ENCODE assay signal across 8 mouse cellular contexts in genomic region chr7:45341303-45341702, GRCm38 (mm10). TPM values are rescaled to one million over a fixed set of nuclear protein-coding genes. Genes with fewer than 3 reads are reported as not detected.
A peak's percentile ranks its signal among the peaks of the same experiment; 100 is the strongest.
DNase-seq lines count a peak whose midpoint lies in the region; ATAC-seq and TF ChIP-seq lines count a peak whose summit lies in the region.

No protein-coding gene starts in this region.

- H3K4me3 ChIP-seq in C2C12 (ENCODE audit: insufficient read depth, poor library complexity, severe bottlenecking) = no peak overlapping the region
- peak overlapping the region; percentile 58 for H3K4me3 ChIP-seq in embryonic facial prominence, embryonic 13.5 days
- no peak overlapping the region for H3K4me3 ChIP-seq in heart, adult 2 months
- peak overlapping the region; percentile 62 for H3K4me3 ChIP-seq in limb, embryonic 13.5 days
- H3K4me3 ChIP-seq in midbrain, postnatal 0 days (ENCODE audit: low read depth, low read length) = no peak overlapping the region

- ATAC-seq in embryonic facial prominence, embryonic 13.5 days (ENCODE audit: insufficient number of reproducible peaks, insufficient read depth, low FRiP score, low TSS enrichment, low read depth) = 0 out of 2 replicates have a peak, but pooled peaks have one; percentile 16
- no peak for ATAC-seq in limb, embryonic 13.5 days (ENCODE audit: low FRiP score, low read depth)
- ATAC-seq in midbrain, postnatal 0 days (ENCODE audit: low FRiP score) = peak; percentile 73

- TF ChIP-seq CTCF in C2C12 (IDR thresholded peaks at IDR 0.05; ENCODE audit: control insufficient read depth, insufficient read depth, insufficient read length) = peak; percentile 64
- TF ChIP-seq CTCF in heart, adult 2 months (IDR thresholded peaks at IDR 0.05) = peak; percentile 81
- peak; percentile 84 for TF ChIP-seq CTCF in midbrain, postnatal 0 days (IDR thresholded peaks at IDR 0.05)

- TF ChIP-seq EP300 in heart, adult 2 months (IDR thresholded peaks at IDR 0.05; ENCODE audit: insufficient read depth, low read depth, low read length) = 0 out of 2 replicates have a peak, but pooled peaks have one; percentile 41

- no peak overlapping the region for H3ac ChIP-seq in C2C12 (ENCODE audit: control insufficient read depth, insufficient read length, low read depth)

- peaks cover 43% of the 10 kb centered on the region for H3K4me1 ChIP-seq in embryonic facial prominence, embryonic 13.5 days
- H3K4me1 ChIP-seq in heart, adult 2 months (ENCODE audit: control insufficient read depth, insufficient read depth, low read length) = peaks cover 13% of the 10 kb centered on the region
- H3K4me1 ChIP-seq in limb, embryonic 13.5 days = peaks cover 38% of the 10 kb centered on the region
- peaks cover 4% of the 10 kb centered on the region; the same call in 1 of the 2 replicates for H3K4me1 ChIP-seq in midbrain, postnatal 0 days (ENCODE audit: insufficient read depth, low read length)

- H3K79me2 ChIP-seq in C2C12 (ENCODE audit: control insufficient read depth, insufficient read depth) = no peaks in the 10 kb centered on the region
- H3K79me2 ChIP-seq in heart, adult 2 months (replicated peaks; ENCODE audit: control insufficient read depth, insufficient read depth, low read length) = no peaks in the 10 kb centered on the region

- no peaks in the 10 kb centered on the region for H3K9me3 ChIP-seq in embryonic facial prominence, embryonic 13.5 days
- H3K9me3 ChIP-seq in limb, embryonic 13.5 days = no peaks in the 10 kb centered on the region
- H3K9me3 ChIP-seq in midbrain, postnatal 0 days (ENCODE audit: low read length) = no peaks in the 10 kb centered on the region

- H3K79me3 ChIP-seq in C2C12 (ENCODE audit: low read depth) = no peaks in the 10 kb centered on the region

- intact Hi-C loops in heart, adult 2 months (cut with DNase I) = loop anchor here (5.0 kb wide), 1 partner anchor 34 kb away; no protein-coding TSS in a partner anchor

- no peak overlapping the region for H3K9ac ChIP-seq in embryonic facial prominence, embryonic 13.5 days
- H3K9ac ChIP-seq in heart, adult 2 months (ENCODE audit: low read depth, low read length) = no peak overlapping the region
- H3K9ac ChIP-seq in limb, embryonic 13.5 days = no peak overlapping the region
- H3K9ac ChIP-seq in midbrain, postnatal 0 days (replicated peaks; ENCODE audit: low read length, poor library complexity, severe bottlenecking) = no peak overlapping the region

- peak overlapping the region; percentile 52 for H3K27ac ChIP-seq in embryonic facial prominence, embryonic 13.5 days
- no peak overlapping the region; the same call in 1 of the 2 replicates for H3K27ac ChIP-seq in heart, adult 2 months
- 0 out of 2 replicates have a peak overlapping the region, but pooled peaks have one; percentile 44 for H3K27ac ChIP-seq in limb, embryonic 13.5 days
- H3K27ac ChIP-seq in midbrain, postnatal 0 days (ENCODE audit: low read depth, low read length) = no peak overlapping the region

- 3% methylated on average over 8 of the region's 8 CpGs for WGBS in embryonic facial prominence, embryonic 13.5 days
- 4% methylated on average over 8 of the region's 8 CpGs for WGBS in heart, adult 2 months
- 6% methylated on average over 8 of the region's 8 CpGs for WGBS in limb, embryonic 13.5 days
- 12% methylated on average over 8 of the region's 8 CpGs for WGBS in midbrain, postnatal 0 days

- H3K4me2 ChIP-seq in embryonic facial prominence, embryonic 13.5 days = peak overlapping the region; percentile 88
- peak overlapping the region; percentile 96 for H3K4me2 ChIP-seq in limb, embryonic 13.5 days (replicated peaks)
- H3K4me2 ChIP-seq in midbrain, postnatal 0 days (ENCODE audit: low read depth, low read length, poor library complexity, severe bottlenecking) = 0 out of 2 replicates have a peak overlapping the region, but pooled peaks have one; percentile 54

- 0 out of 2 replicates have a peak, but pooled peaks have one; percentile 9 for TF ChIP-seq POLR2A in heart, adult 2 months (IDR thresholded peaks at IDR 0.05; ENCODE audit: insufficient read depth, low read depth, low read length)

- no peaks in the 10 kb centered on the region for H3K36me3 ChIP-seq in C2C12 (ENCODE audit: control insufficient read depth, insufficient read depth)
- no peaks in the 10 kb centered on the region for H3K36me3 ChIP-seq in embryonic facial prominence, embryonic 13.5 days
- no peaks in the 10 kb centered on the region for H3K36me3 ChIP-seq in heart, adult 2 months (ENCODE audit: control insufficient read depth, insufficient read depth, low read length)
- H3K36me3 ChIP-seq in limb, embryonic 13.5 days = no peaks in the 10 kb centered on the region
- peaks cover 24% of the 10 kb centered on the region for H3K36me3 ChIP-seq in midbrain, postnatal 0 days (ENCODE audit: insufficient read depth, low read length)

- peak; percentile 76 to 83 for DNase-seq in adrenal gland, postnatal 36 days
- peak; percentile 68 to 73 for DNase-seq in heart, adult 2 months
- DNase-seq in kidney, adult 8-10 months = peak; percentile 75
- DNase-seq in midbrain, postnatal 0 days (ENCODE audit: low spot score) = peak; percentile 92
- peak; percentile 35 to 86 for DNase-seq in spleen, postnatal 10 days (ENCODE audit: low spot score in 2 of 2)

- no peaks in the 10 kb centered on the region for H3K27me3 ChIP-seq in C2C12 (ENCODE audit: control insufficient read depth, insufficient read depth, insufficient read length)
- peaks cover 8% of the 10 kb centered on the region; the same call in 1 of the 2 replicates for H3K27me3 ChIP-seq in embryonic facial prominence, embryonic 13.5 days
- H3K27me3 ChIP-seq in heart, adult 2 months (ENCODE audit: control insufficient read depth, insufficient read depth, low read length) = no peaks in the 10 kb centered on the region
- peaks cover 4% of the 10 kb centered on the region; the same call in 1 of the 2 replicates for H3K27me3 ChIP-seq in limb, embryonic 13.5 days
- H3K27me3 ChIP-seq in midbrain, postnatal 0 days (ENCODE audit: insufficient read depth, low read length) = no peaks in the 10 kb centered on the region

TF ChIP-seq in C2C12, 6 proteins besides CTCF, POLR2A, EP300 and RAD21 (continues in another document):
- TF ChIP-seq USF1 (IDR thresholded peaks at IDR 0.05; ENCODE audit: low read depth) (no peak), MYOG (IDR thresholded peaks at IDR 0.05; ENCODE audit: control insufficient read depth, extremely low read depth, insufficient read length) (no peak), MAX (IDR thresholded peaks at IDR 0.05) (no peak), FOSL1 (IDR thresholded peaks at IDR 0.05; ENCODE audit: insufficient read depth, low read length, poor library complexity, severe bottlenecking) (no peak), MYOD1 (IDR thresholded peaks at IDR 0.05; ENCODE audit: control insufficient read depth, insufficient read length, low read depth) (no peak)

RNA-seq across cellular contexts. Expression of gene Hrc, which starts 6.2 kb away (rescaled TPM):
- 0.51 TPM for polyA plus RNA-seq in C2C12 (2012; fragmentation: generic; extraction: Trizol)
- total RNA-seq in adrenal gland, postnatal 36 days (2021) = under 1 TPM in 1 of 2 experiments, not detected in 1; 0.13 TPM
- polyA plus RNA-seq in embryonic facial prominence, embryonic 13.5 days (2015; fragmentation: Nextera tagmentation; extraction: Ambion mirVana) = 2.2 and 2.9 TPM in 2 replicates
- total RNA-seq in heart, adult 2 months (2021) = 1,000 to 10,000 TPM in 1 of 2 experiments, 100 to 1,000 TPM in 1; 863 to 1,007 TPM
- 383 and 578 TPM in 2 replicates for polyA plus RNA-seq in heart, adult 2 months (2012; rRNA removed)
- 3.9 and 4.3 TPM in 2 replicates for polyA plus RNA-seq in limb, embryonic 13.5 days (2015; fragmentation: Nextera tagmentation; extraction: Ambion mirVana)
- 0.33 TPM in 1 of 2 replicates, not detected in the other for total RNA-seq in midbrain, postnatal 0 days (2014; rRNA removed)
- 0.26 and 0.49 TPM in 2 replicates for polyA plus RNA-seq in midbrain, postnatal 0 days (2015; fragmentation: Nextera tagmentation; extraction: Ambion mirVana)

RNA-seq across cellular contexts. Expression of gene Trpm4, which starts 7.7 kb away (rescaled TPM):
- polyA plus RNA-seq in C2C12 (2012; fragmentation: generic; extraction: Trizol) = 10.6 TPM
- total RNA-seq in adrenal gland, postnatal 36 days (2021) = 1 to 10 TPM; 5.7 to 8.5 TPM
- polyA plus RNA-seq in embryonic facial prominence, embryonic 13.5 days (2015; fragmentation: Nextera tagmentation; extraction: Ambion mirVana) = 17.8 and 23.8 TPM in 2 replicates
- 10 to 100 TPM; 21.0 to 21.4 TPM for total RNA-seq in heart, adult 2 months (2021)
- 38.7 and 40.9 TPM in 2 replicates for polyA plus RNA-seq in heart, adult 2 months (2012; rRNA removed)
- polyA plus RNA-seq in limb, embryonic 13.5 days (2015; fragmentation: Nextera tagmentation; extraction: Ambion mirVana) = 15.8 and 19.6 TPM in 2 replicates
- 22.6 and 35.4 TPM in 2 replicates for total RNA-seq in midbrain, postnatal 0 days (2014; rRNA removed)
- polyA plus RNA-seq in midbrain, postnatal 0 days (2015; fragmentation: Nextera tagmentation; extraction: Ambion mirVana) = 10.4 and 10.7 TPM in 2 replicates

RNA-seq across cellular contexts. Expression of gene Ppfia3, which starts 25.5 kb away (rescaled TPM):
- 4.8 TPM for polyA plus RNA-seq in C2C12 (2012; fragmentation: generic; extraction: Trizol)
- total RNA-seq in adrenal gland, postnatal 36 days (2021) = 1 to 10 TPM; 1.5 to 1.7 TPM
- 6.6 and 8.2 TPM in 2 replicates for polyA plus RNA-seq in embryonic facial prominence, embryonic 13.5 days (2015; fragmentation: Nextera tagmentation; extraction: Ambion mirVana)
- under 1 TPM; 0.11 to 0.26 TPM for total RNA-seq in heart, adult 2 months (2021)
- polyA plus RNA-seq in heart, adult 2 months (2012; rRNA removed) = 0.09 and 0.14 TPM in 2 replicates
- polyA plus RNA-seq in limb, embryonic 13.5 days (2015; fragmentation: Nextera tagmentation; extraction: Ambion mirVana) = 5.2 and 6.9 TPM in 2 replicates
- total RNA-seq in midbrain, postnatal 0 days (2014; rRNA removed) = 87.4 and 104 TPM in 2 replicates
- polyA plus RNA-seq in midbrain, postnatal 0 days (2015; fragmentation: Nextera tagmentation; extraction: Ambion mirVana) = 28.9 and 31.6 TPM in 2 replicates

RNA-seq across cellular contexts. Expression of gene Lin7b, which starts 29.1 kb away (rescaled TPM):
- 0.94 TPM for polyA plus RNA-seq in C2C12 (2012; fragmentation: generic; extraction: Trizol)
- 1 to 10 TPM in 1 of 2 experiments, under 1 TPM in 1; 0.70 to 2.8 TPM for total RNA-seq in adrenal gland, postnatal 36 days (2021)
- 1.6 and 2.7 TPM in 2 replicates for polyA plus RNA-seq in embryonic facial prominence, embryonic 13.5 days (2015; fragmentation: Nextera tagmentation; extraction: Ambion mirVana)
- 1 to 10 TPM; 1.0 to 1.6 TPM for total RNA-seq in heart, adult 2 months (2021)
- polyA plus RNA-seq in heart, adult 2 months (2012; rRNA removed) = 2.3 and 3.4 TPM in 2 replicates
- polyA plus RNA-seq in limb, embryonic 13.5 days (2015; fragmentation: Nextera tagmentation; extraction: Ambion mirVana) = 1.4 and 2.5 TPM in 2 replicates
- total RNA-seq in midbrain, postnatal 0 days (2014; rRNA removed) = 68.6 and 96.6 TPM in 2 replicates
- 59.9 and 70.3 TPM in 2 replicates for polyA plus RNA-seq in midbrain, postnatal 0 days (2015; fragmentation: Nextera tagmentation; extraction: Ambion mirVana)

RNA-seq across cellular contexts. Expression of gene Snrnp70, which starts 54.2 kb away (rescaled TPM):
- 321 TPM for polyA plus RNA-seq in C2C12 (2012; fragmentation: generic; extraction: Trizol)
- 100 to 1,000 TPM; 223 to 308 TPM for total RNA-seq in adrenal gland, postnatal 36 days (2021)
- 285 and 299 TPM in 2 replicates for polyA plus RNA-seq in embryonic facial prominence, embryonic 13.5 days (2015; fragmentation: Nextera tagmentation; extraction: Ambion mirVana)
- total RNA-seq in heart, adult 2 months (2021) = 10 to 100 TPM; 85.0 to 99.5 TPM
- polyA plus RNA-seq in heart, adult 2 months (2012; rRNA removed) = 117 and 151 TPM in 2 replicates
- 262 and 283 TPM in 2 replicates for polyA plus RNA-seq in limb, embryonic 13.5 days (2015; fragmentation: Nextera tagmentation; extraction: Ambion mirVana)
- total RNA-seq in midbrain, postnatal 0 days (2014; rRNA removed) = 249 and 258 TPM in 2 replicates
- 108 and 131 TPM in 2 replicates for polyA plus RNA-seq in midbrain, postnatal 0 days (2015; fragmentation: Nextera tagmentation; extraction: Ambion mirVana)

Comparison
In these comparisons a context has a peak if more than half of its experiments do, and no peak if none do; other contexts are left out.
1. H3K4me3 ChIP-seq: peak in embryonic facial prominence, embryonic 13.5 days (single experiment) and limb, embryonic 13.5 days (single experiment); none in C2C12 (single experiment), heart, adult 2 months (single experiment) and midbrain, postnatal 0 days (single experiment).
2. H3K27ac ChIP-seq: peak in embryonic facial prominence, embryonic 13.5 days (single experiment) and limb, embryonic 13.5 days (single experiment); none in heart, adult 2 months (single experiment) and midbrain, postnatal 0 days (single experiment).
3. RNA of gene Hrc, which starts 6.2 kb away (polyA plus RNA-seq): 383 to 578 TPM in heart, adult 2 months; 3.9 to 4.3 TPM in limb, embryonic 13.5 days, 2.2 to 2.9 TPM in embryonic facial prominence, embryonic 13.5 days, 0.51 TPM in C2C12 (single experiment) and 0.26 to 0.49 TPM in midbrain, postnatal 0 days; every median in the first group is over 10 times any median in the second.
4. Peak in every context shown above with its lines, with median percentiles within 50 percentile points of each other: CTCF ChIP-seq, DNase-seq and H3K4me2 ChIP-seq.